Comparison of ENCODE assay signal across 8 mouse cellular contexts in the genomic region with DNA sequence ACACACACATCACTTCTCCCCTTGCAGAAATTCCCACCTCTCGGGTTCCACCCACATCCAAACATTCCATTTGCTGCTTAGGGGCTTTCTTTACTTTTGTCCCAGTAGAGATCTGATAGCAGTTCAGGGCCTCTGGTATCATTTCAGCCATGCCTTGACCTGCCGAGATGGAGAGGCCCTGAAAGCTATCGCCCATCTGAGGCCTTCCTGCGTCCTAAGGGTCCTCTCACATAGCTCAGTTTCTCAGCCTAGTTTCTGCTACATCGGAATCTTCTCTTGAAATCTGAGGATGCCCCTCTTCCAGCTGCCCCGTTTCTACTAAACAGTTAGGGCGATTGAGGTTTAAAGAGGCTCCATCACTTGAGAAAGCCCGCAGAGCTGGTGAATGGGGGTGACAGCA. TPM values are rescaled to one million over a fixed set of nuclear protein-coding genes. Genes with fewer than 3 reads are reported as not detected.
DNase-seq lines count a peak whose midpoint lies in the region; ATAC-seq and TF ChIP-seq lines count a peak whose summit lies in the region.

No protein-coding gene starts in this region.

- peak overlapping the region; percentile 12; the same call in 1 of the 2 replicates for H3K4me3 ChIP-seq in lung, postnatal 0 days (ENCODE audit: low read depth, low read length)
- peak overlapping the region; percentile 65 for H3K4me3 ChIP-seq in forebrain, embryonic 10.5 days
- H3K4me3 ChIP-seq in intestine, postnatal 0 days (ENCODE audit: low read depth, low read length), result peak overlapping the region; percentile 53
- H3K4me3 ChIP-seq in neural tube, embryonic 12.5 days, result no peak overlapping the region

- 49% methylated on average over 8 of the region's 8 CpGs for WGBS in lung, postnatal 0 days
- 45% methylated on average over 8 of the region's 8 CpGs for WGBS in forebrain, embryonic 10.5 days
- WGBS in intestine, postnatal 0 days, result 57% methylated on average over 8 of the region's 8 CpGs
- 50% methylated on average over 8 of the region's 8 CpGs for WGBS in neural tube, embryonic 12.5 days

- no peaks in the 10 kb centered on the region for H3K36me3 ChIP-seq in lung, postnatal 0 days (ENCODE audit: insufficient read depth, low read length)
- peaks cover 11% of the 10 kb centered on the region for H3K36me3 ChIP-seq in forebrain, embryonic 10.5 days (replicated peaks)
- H3K36me3 ChIP-seq in intestine, postnatal 0 days (ENCODE audit: control insufficient read depth, insufficient read depth), result peaks cover 11% of the 10 kb centered on the region; the same call in 1 of the 2 replicates
- H3K36me3 ChIP-seq in neural tube, embryonic 12.5 days, result no peaks in the 10 kb centered on the region

- ATAC-seq in lung, postnatal 0 days, result no peak
- no peak for ATAC-seq in intestine, postnatal 0 days
- no peak for ATAC-seq in neural tube, embryonic 12.5 days (ENCODE audit: low FRiP score, low read depth)

- H3K27ac ChIP-seq in lung, postnatal 0 days (ENCODE audit: low read length), result no peak overlapping the region
- 0 out of 2 replicates have a peak overlapping the region, but pooled peaks have one; percentile 86 for H3K27ac ChIP-seq in forebrain, embryonic 10.5 days
- H3K27ac ChIP-seq in intestine, postnatal 0 days (ENCODE audit: low read depth, low read length), result no peak overlapping the region
- no peak overlapping the region for H3K27ac ChIP-seq in neural tube, embryonic 12.5 days

- peaks cover 52% of the 10 kb centered on the region for H3K4me1 ChIP-seq in lung, postnatal 0 days (ENCODE audit: insufficient read depth, low read depth, low read length)
- H3K4me1 ChIP-seq in forebrain, embryonic 10.5 days, result peaks cover 75% of the 10 kb centered on the region
- peaks cover 15% of the 10 kb centered on the region for H3K4me1 ChIP-seq in intestine, postnatal 0 days (replicated peaks; ENCODE audit: control insufficient read depth, insufficient read depth, low read length)
- peaks cover 52% of the 10 kb centered on the region for H3K4me1 ChIP-seq in neural tube, embryonic 12.5 days

- H3K9me3 ChIP-seq in lung, postnatal 0 days (ENCODE audit: low read length), result no peaks in the 10 kb centered on the region
- no peaks in the 10 kb centered on the region for H3K9me3 ChIP-seq in forebrain, embryonic 10.5 days
- H3K9me3 ChIP-seq in intestine, postnatal 0 days (ENCODE audit: control insufficient read depth), result no peaks in the 10 kb centered on the region
- H3K9me3 ChIP-seq in neural tube, embryonic 12.5 days, result no peaks in the 10 kb centered on the region

- no peak for TF ChIP-seq CTCF in lung, postnatal 0 days (IDR thresholded peaks at IDR 0.05)
- no peak for TF ChIP-seq CTCF in intestine, postnatal 0 days (IDR thresholded peaks at IDR 0.05; ENCODE audit: low read depth)

- TF ChIP-seq EP300 in lung, postnatal 0 days (IDR thresholded peaks at IDR 0.05), result no peak

- no peaks in the 10 kb centered on the region for H3K27me3 ChIP-seq in lung, postnatal 0 days (replicated peaks; ENCODE audit: insufficient read depth, low read length)
- H3K27me3 ChIP-seq in forebrain, embryonic 10.5 days (ENCODE audit: poor library complexity, severe bottlenecking), result peaks cover 79% of the 10 kb centered on the region
- H3K27me3 ChIP-seq in intestine, postnatal 0 days (replicated peaks; ENCODE audit: control insufficient read depth, insufficient read depth, low read length), result no peaks in the 10 kb centered on the region
- H3K27me3 ChIP-seq in neural tube, embryonic 12.5 days (replicated peaks), result peaks cover 22% of the 10 kb centered on the region

- H3K4me2 ChIP-seq in lung, postnatal 0 days (replicated peaks; ENCODE audit: low read depth, low read length), result peak overlapping the region; percentile 97
- H3K4me2 ChIP-seq in intestine, postnatal 0 days (replicated peaks; ENCODE audit: low read depth), result peak overlapping the region; percentile 92
- H3K4me2 ChIP-seq in neural tube, embryonic 12.5 days (replicated peaks), result peak overlapping the region; percentile 93

- DNase-seq in lung, postnatal 0 days (ENCODE audit: low spot score), result no peak
- no peak for DNase-seq in lung, postnatal 4 days
- DNase-seq in forebrain, embryonic 10.5 days (ENCODE audit: extremely low spot score, low spot score), result no peak
- DNase-seq in adipocyte (ENCODE audit: low spot score), result no peak
- no peak for DNase-seq in right cerebral cortex, postnatal 10 days (ENCODE audit: low spot score in 2 of 2)
- no peak for DNase-seq in embryo, embryonic 11 days

- 0 out of 2 replicates have a peak overlapping the region, but pooled peaks have one; percentile 8 for H3K9ac ChIP-seq in lung, postnatal 0 days (replicated peaks; ENCODE audit: low read depth)
- no peak overlapping the region for H3K9ac ChIP-seq in intestine, postnatal 0 days (ENCODE audit: low read depth, low read length)
- no peak overlapping the region for H3K9ac ChIP-seq in neural tube, embryonic 12.5 days

RNA-seq across cellular contexts. Expression of gene Slc29a1, which starts 5.2 kb away (rescaled TPM):
- polyA plus RNA-seq in lung, postnatal 0 days (2015; fragmentation: Nextera tagmentation; extraction: Ambion mirVana), result 99.8 and 120 TPM in 2 replicates
- polyA plus RNA-seq in forebrain, embryonic 10.5 days (2016; fragmentation: Nextera tagmentation; extraction: Ambion mirVana), result 70.3 and 76.3 TPM in 2 replicates
- 37.8 and 38.4 TPM in 2 replicates for polyA plus RNA-seq in intestine, postnatal 0 days (2015; fragmentation: Nextera tagmentation; extraction: Ambion mirVana)
- polyA plus RNA-seq in neural tube, embryonic 12.5 days (2016; fragmentation: Nextera tagmentation; extraction: Ambion mirVana), result 44.7 and 47.9 TPM in 2 replicates

RNA-seq across cellular contexts. Expression of gene Mymx, which starts 7.7 kb away (rescaled TPM):
- polyA plus RNA-seq in lung, postnatal 0 days (2015; fragmentation: Nextera tagmentation; extraction: Ambion mirVana), result not detected in 2 replicates
- 0.27 and 0.30 TPM in 2 replicates for polyA plus RNA-seq in forebrain, embryonic 10.5 days (2016; fragmentation: Nextera tagmentation; extraction: Ambion mirVana)
- polyA plus RNA-seq in intestine, postnatal 0 days (2015; fragmentation: Nextera tagmentation; extraction: Ambion mirVana), result 0.34 and 0.38 TPM in 2 replicates
- 4.4 and 6.8 TPM in 2 replicates for polyA plus RNA-seq in neural tube, embryonic 12.5 days (2016; fragmentation: Nextera tagmentation; extraction: Ambion mirVana)

RNA-seq across cellular contexts. Expression of gene Hsp90ab1, which starts 21.1 kb away (rescaled TPM):
- polyA plus RNA-seq in lung, postnatal 0 days (2015; fragmentation: Nextera tagmentation; extraction: Ambion mirVana), result 607 and 696 TPM in 2 replicates
- 2,210 and 2,220 TPM in 2 replicates for polyA plus RNA-seq in forebrain, embryonic 10.5 days (2016; fragmentation: Nextera tagmentation; extraction: Ambion mirVana)
- polyA plus RNA-seq in intestine, postnatal 0 days (2015; fragmentation: Nextera tagmentation; extraction: Ambion mirVana), result 483 and 505 TPM in 2 replicates
- 1,381 and 1,470 TPM in 2 replicates for polyA plus RNA-seq in neural tube, embryonic 12.5 days (2016; fragmentation: Nextera tagmentation; extraction: Ambion mirVana)

RNA-seq across cellular contexts. Expression of gene Slc35b2, which starts 30.5 kb away (rescaled TPM):
- polyA plus RNA-seq in lung, postnatal 0 days (2015; fragmentation: Nextera tagmentation; extraction: Ambion mirVana), result 84.8 and 85.1 TPM in 2 replicates
- 114 and 117 TPM in 2 replicates for polyA plus RNA-seq in forebrain, embryonic 10.5 days (2016; fragmentation: Nextera tagmentation; extraction: Ambion mirVana)
- polyA plus RNA-seq in intestine, postnatal 0 days (2015; fragmentation: Nextera tagmentation; extraction: Ambion mirVana), result 77.7 and 79.5 TPM in 2 replicates
- polyA plus RNA-seq in neural tube, embryonic 12.5 days (2016; fragmentation: Nextera tagmentation; extraction: Ambion mirVana), result 87.6 and 90.5 TPM in 2 replicates

RNA-seq across cellular contexts. Expression of gene Nfkbie, which starts 38.7 kb away (rescaled TPM):
- polyA plus RNA-seq in lung, postnatal 0 days (2015; fragmentation: Nextera tagmentation; extraction: Ambion mirVana), result 2.4 and 5.0 TPM in 2 replicates
- 6.6 and 6.9 TPM in 2 replicates for polyA plus RNA-seq in forebrain, embryonic 10.5 days (2016; fragmentation: Nextera tagmentation; extraction: Ambion mirVana)
- 3.8 and 4.0 TPM in 2 replicates for polyA plus RNA-seq in intestine, postnatal 0 days (2015; fragmentation: Nextera tagmentation; extraction: Ambion mirVana)
- 7.4 and 7.5 TPM in 2 replicates for polyA plus RNA-seq in neural tube, embryonic 12.5 days (2016; fragmentation: Nextera tagmentation; extraction: Ambion mirVana)
